Mouse (Mus musculus): ENCODE results near the gene Prss46.

The Prss46 gene

DNA sequence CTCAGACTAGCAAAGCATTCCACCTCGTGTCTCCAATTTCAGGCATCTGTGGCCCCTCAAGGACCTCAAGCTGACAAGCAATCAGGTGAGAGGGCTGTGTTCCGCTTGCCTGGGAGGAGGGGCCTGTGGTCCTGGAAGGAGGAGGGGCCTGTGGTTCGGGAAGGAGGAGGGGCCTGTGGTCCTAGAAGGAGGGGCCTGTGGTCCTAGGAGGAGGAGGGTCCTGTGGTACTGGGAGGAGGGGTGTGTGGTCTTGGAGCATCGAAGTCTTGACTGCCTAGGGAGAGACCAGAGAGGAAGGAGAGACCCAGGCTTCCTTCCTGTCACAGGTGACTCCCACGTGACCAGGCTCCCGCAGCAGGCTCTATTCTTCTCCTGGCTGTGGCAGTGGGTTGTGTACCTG lies 52.3 kb downstream of the Prss46 start:
- DNase-seq (ENCODE audit: low read depth): no peak

GRCm38 (mm10) chr9:110899451-110900008 lies 55.2 kb downstream of the Prss46 start:
- DNase-seq (ENCODE audit: low read depth): no peak

- no peak for DNase-seq (ENCODE audit: low read depth)
These were observed 56.9 kb downstream of the Prss46 start for GRCm38 (mm10) chr9:110901204-110901603.

GRCm38 (mm10) chr9:110902271-110902670 lies 58.0 kb downstream of the Prss46 start:
- DNase-seq (ENCODE audit: low read depth): no peak
